Mouse (Mus musculus): ENCODE results near the gene Gtf3c4.

Gtf3c4 gene

GRCm38 (mm10) chr2:28799575-28799974 lies 40.6 kb downstream of the Gtf3c4 start:
- DNase-seq = no peak

GRCm38 (mm10) chr2:28798390-28798789 lies 41.8 kb downstream of the Gtf3c4 start:
- no peak for DNase-seq

DNA sequence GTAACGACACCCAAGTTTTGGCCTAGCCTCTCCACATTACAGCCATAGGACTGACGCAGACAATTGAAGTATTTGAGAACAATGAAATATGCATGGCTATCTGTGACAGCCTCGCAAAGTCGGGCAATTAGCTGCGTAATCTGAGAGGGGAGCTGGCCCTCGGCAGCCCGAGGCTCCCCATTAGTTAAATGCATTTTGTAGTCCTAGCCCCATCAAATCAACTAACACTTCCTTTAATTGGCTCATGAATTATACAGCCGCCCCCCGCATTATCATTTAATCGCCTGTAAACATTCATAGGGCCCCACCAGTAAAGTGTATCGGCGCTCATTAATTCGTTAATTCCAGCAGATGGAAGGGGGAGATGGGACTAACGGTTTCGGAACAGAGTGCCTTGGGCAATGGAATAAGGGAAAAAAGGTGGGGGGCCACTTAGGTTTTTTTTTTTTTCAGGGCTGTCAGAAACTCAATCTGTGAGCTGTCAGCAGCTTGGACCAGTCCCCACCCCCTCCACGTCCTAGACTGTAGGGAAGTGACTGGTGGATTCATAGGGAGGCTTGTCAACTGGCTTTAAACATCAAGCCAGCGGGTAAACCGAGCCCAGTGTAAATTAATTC lies 42.6 kb downstream of the Gtf3c4 start:
- no peak for DNase-seq

GRCm38 (mm10) chr2:28796298-28796697 lies 43.9 kb downstream of the Gtf3c4 start:
- no peak for DNase-seq

DNA sequence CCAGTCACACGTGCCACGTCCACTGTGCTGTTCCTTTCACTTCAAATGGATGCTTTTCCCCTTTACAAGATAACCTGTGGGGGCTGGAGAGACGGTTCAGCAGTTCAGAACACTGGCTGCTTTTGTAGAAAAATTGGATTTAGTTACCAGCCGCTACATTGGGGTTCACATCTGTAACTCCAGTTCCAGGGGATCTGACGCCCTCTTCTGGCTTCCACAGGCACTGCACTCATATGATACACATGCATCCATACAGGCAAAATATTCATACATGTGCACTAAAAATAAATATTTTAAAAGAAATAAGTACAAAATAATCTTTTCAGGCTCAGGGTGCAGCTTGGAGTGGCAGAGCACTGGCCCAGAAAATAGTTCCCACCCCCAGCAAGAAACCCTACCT lies 45.5 kb downstream of the Gtf3c4 start:
- DNase-seq = no peak

- peak; percentile 96 for DNase-seq
Measured at GRCm38 (mm10) chr2:28792931-28793610, 47.1 kb downstream of the Gtf3c4 start.

DNA sequence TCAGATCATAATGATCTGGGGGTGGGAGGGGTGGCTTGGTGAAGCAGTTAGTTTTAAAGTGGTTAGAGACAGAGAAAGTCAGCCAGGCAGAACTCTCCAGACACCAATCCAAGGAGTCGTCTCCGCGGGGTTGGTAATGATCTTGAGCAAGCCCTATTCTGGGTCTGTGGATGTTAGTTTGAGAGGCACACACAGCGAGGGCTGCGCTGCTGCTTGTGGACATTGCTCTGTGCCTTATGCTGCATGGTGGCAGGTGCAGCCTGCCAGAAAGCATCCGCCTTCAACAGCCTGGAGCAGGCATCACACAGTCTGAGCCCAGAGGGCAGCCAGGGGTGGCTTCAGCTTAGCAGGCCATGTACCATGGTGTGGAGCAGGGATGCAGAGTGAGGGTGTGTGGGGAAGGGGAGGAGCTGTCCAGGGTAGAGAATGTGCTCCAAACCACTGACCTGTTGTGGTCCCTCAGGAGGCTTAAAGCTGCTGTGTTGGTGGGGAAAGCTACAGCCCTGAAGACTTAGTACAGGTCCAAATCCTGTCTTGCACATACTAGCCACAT lies 53.0 kb downstream of the Gtf3c4 start:
- no peak for DNase-seq

DNA sequence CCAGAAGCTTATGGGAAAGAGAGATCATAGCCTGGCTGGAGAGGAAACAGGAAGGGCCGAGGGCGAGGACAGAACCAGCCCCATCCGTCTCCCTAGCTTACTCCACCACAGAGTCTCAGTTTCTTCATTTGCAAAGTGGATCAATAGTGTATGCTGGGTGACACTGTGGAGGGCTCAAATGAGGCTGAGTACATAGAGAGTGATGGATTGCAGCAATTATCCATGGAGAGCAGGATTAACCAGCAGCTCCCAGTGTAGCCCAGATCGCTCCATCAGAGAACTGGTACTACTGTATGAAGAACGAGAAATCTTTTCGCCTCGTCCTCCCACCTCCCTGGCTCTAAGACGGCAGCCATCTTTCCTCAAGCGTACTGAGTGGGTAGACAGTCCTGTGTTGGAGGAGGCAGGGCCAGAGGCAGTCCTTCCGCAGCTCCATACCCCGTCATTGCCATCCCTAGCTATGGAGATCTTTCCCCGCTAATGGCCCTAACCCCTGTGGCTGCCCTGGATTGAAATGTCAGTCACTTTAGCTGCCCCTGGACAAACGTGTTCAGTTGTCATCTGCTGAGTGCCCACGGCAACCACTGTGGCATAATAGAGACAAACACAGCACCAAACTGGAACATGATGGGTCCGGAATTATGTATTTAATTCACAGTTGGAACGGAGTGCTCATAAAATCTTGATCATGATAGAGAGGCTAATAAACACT lies 53.6 kb downstream of the Gtf3c4 start:
- DNase-seq = no peak

DNA sequence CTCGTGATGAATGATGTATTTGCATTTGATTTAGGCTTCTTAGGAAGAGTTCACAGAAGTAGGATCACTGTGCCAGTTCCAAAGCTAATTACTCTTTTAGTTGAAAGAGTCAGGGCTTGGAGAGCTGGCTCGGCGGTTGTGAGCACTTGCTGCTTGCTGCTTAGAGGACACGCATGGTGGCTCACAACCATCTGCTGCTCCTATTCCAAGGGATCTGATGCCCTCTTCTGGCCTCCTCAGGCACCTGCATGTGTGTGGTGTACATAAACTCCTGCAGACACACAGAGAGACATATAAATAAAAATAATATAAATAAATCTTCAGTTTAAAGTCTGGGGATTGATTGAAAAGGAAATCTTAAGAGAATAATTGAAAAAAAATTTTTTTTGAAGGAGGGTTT lies 58.9 kb downstream of the Gtf3c4 start:
- no peak for DNase-seq

- no peak for DNase-seq
Measured at GRCm38 (mm10) chr2:28780001-28780782, 60.0 kb downstream of the Gtf3c4 start.

GRCm38 (mm10) chr2:28776728-28777127 lies 63.4 kb downstream of the Gtf3c4 start:
- no peak for DNase-seq

GRCm38 (mm10) chr2:28774073-28774472 lies 66.1 kb downstream of the Gtf3c4 start:
- no peak for DNase-seq
